Mouse (Mus musculus) megakaryocyte, embryonic 14.5 days (primary cell): ENCODE results near the gene Trim80.

Experiments used
- FLI1 ChIP-seq: IDR thresholded peaks from 2 replicates; pipeline ENCODE4 v1.6.1; 2012; ENCODE audit warnings: low read length, inconsistent platforms, mixed read lengths
- GATA1 ChIP-seq: IDR thresholded peaks from 3 replicates; pipeline ENCODE4 v1.6.1; 2012; ENCODE audit warnings: mixed read lengths, low read length, inconsistent platforms, borderline replicate concordance

DNA sequence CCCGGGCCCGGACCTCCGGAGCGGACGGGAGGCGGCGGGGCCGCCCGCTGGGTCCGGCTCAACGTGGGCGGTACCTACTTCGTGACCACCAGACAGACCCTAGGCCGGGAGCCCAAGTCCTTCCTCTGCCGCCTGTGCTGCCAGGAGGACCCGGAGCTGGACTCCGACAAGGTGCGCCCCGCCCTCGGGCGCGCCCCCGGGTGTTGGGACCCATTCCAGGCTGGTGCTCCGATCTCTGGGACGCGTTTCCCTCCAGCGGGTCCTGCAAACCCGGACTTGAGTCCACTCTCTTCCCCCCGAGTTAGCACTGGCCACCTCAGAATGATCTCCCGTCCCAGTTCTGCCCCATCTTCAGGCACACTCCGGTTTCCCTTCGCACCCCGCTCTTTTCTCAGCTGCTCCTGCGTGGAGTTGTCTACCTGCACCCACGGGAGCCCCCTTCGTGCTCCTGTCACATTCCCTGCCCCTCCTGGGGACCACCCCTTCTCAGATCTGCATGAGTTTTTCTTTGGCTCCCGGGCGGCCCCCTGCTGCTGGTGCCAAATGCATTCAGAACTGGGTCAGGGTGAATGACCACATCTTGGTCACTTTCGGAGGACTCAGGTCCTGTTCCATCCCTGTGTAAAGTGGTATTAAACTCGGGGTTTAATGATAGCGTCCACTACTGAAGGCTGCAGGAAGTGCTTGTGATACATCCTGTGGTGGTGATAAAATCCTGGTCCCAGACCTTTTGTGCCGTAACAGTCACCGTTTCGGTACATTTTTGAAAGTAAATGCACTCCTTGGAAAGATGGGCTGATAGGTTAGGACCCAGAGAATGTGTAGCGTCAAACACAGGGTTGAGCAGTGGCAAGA lies 19.8 kb upstream of the Trim80 start:
- TF ChIP-seq GATA1 (no peak), FLI1 (no peak)
